Mouse (Mus musculus) stomach, embryonic 15.5 days (tissue): ENCODE results near the gene Irf8. TPM values are rescaled to one million over a fixed set of nuclear protein-coding genes. Genes with fewer than 3 reads are reported as not detected.

Source experiments
- ATAC-seq: fragments of 200-750 bp; cut with Nextera tagmentation; 2 replicates; pipeline ENCODE4 v1.8.0; 2017; ENCODE audit warnings: low read depth, moderate number of reproducible peaks, moderate TSS enrichment; ENCODE audit not compliant: insufficient read depth, low FRiP score
- H3K27ac ChIP-seq: fragments of 300-500 bp; sonication (generic); 2 replicates; pipeline ENCODE4 v1.5.1; 2015; ENCODE audit warnings: mild to moderate bottlenecking, inconsistent platforms
- H3K27me3 ChIP-seq: fragments of 300-500 bp; sonication (generic); replicated peaks from 2 replicates; pipeline ENCODE4 v1.6.1; 2015; ENCODE audit warnings: inconsistent platforms
- H3K36me3 ChIP-seq: fragments of 300-500 bp; sonication (generic); 2 replicates; pipeline ENCODE4 v1.6.1; 2015; ENCODE audit warnings: inconsistent platforms
- H3K4me1 ChIP-seq: fragments of 300-500 bp; sonication (generic); 2 replicates; pipeline ENCODE4 v1.6.1; 2015; ENCODE audit warnings: inconsistent platforms
- H3K4me2 ChIP-seq: fragments of 300-500 bp; sonication (generic); 2 replicates; pipeline ENCODE4 v1.6.1; 2015; ENCODE audit warnings: mild to moderate bottlenecking, inconsistent platforms
- H3K4me3 ChIP-seq: fragments of 300-500 bp; sonication (generic); replicated peaks from 2 replicates; pipeline ENCODE4 v1.5.1; 2015; ENCODE audit warnings: inconsistent platforms
- H3K9ac ChIP-seq: fragments of 300-500 bp; sonication (generic); 2 replicates; pipeline ENCODE4 v1.6.1; 2015; ENCODE audit warnings: inconsistent platforms
- H3K9me3 ChIP-seq: fragments of 300-500 bp; sonication (generic); 2 replicates; pipeline ENCODE4 v1.6.1; 2016; ENCODE audit warnings: inconsistent platforms
- WGBS: fragments of 180-500 bp; shearing (Covaris S2); methylation state at CpG from one replicate; pipeline ENCODE4 v1.1.7; 2015; 5-methylcytosine and 5-hydroxymethylcytosine counted together
- polyA plus RNA-seq: library from polyadenylated mRNA; unstranded; fragments of >200 nt; fragmentation: Nextera tagmentation; extraction: Ambion mirVana; gene quantifications from 2 replicates; pipeline ENCODE4 v1.2.1, GENCODE M21; 2015

The Irf8 gene
- polyA plus RNA-seq, 1 experiment from 2014 or later = 23.0 TPM

DNA sequence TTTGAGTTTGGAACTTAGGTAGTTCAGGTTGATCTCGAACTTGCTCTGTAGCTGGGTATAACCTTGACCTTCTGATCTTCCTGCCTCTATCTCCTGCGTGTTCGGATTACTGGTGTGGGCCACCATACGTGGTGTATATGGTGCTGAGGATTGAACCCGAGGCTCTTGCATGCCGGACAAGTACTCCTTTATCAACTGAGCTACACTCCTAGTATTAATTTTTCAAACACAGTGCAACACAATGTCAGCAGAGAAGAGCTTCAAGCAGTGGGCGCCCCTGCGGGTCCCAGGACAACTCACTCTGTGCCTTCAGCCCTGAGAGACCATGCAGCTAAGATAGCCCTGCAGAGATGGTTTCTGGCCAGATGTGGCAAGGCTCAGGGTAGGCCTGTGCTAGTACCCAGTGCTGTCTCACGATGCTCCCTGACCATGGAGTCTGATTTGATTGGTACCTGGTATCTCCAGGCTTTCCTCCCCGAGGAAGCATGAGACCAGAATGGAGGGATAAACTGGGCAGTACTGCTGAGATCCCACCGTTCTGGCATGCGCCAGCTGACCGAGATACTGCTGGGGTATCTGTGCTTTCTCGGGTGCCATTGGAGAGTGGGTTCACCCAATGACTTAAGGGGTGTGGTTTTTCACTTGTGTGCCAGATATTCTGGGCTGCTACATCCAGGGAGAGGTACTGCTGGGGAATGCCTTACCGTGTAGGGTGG is 5.8 kb downstream of the Irf8 start:
- Histone ChIP-seq H3K9me3 (no peaks in the 10 kb centered on the region), H3K4me3 (no peak overlapping the region), H3K4me2 (no peak overlapping the region), H3K4me1 (peaks cover 29% of the 10 kb centered on the region), H3K9ac (no peak overlapping the region), H3K36me3 (no peaks in the 10 kb centered on the region), H3K27me3 (0 out of 2 replicates have a peak, but pooled peaks cover 7% of the 10 kb centered on the region), H3K27ac (no peak overlapping the region)
- ATAC-seq = no peak
- 89% methylated on average over 15 of the region's 15 CpGs for WGBS

DNA sequence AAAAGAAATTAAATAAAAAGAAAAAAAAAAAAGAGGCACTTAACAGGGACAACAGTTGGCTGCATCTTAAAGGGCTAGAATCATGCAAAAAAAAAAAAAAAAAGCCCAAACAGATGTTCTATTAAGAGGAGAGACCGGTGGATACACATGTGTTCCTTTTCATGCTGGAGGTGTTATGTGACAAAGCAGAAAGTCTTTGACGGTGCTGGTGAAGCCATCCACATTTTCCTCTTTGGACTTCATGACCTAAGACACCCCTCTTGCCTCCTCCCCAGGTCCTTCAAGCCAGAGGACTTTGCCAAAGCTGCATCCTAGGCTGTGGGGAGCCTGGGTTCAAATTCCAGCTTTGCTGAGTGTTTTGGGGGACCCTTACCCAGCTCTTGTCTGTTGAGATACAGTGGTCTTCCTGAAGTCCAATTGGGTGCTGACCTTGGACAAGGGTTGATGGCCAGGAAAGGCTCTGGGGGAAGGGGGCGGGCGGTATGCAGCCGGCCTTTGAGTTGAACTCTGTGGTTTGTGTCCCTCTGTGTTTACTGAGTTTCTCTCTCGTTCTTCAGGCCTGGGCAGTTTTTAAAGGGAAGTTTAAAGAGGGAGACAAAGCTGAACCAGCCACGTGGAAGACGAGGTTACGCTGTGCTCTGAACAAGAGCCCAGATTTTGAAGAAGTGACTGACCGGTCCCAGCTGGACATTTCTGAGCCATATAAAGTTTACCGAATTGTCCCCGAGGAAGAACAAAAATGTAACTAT is 7.2 kb downstream of the Irf8 start:
- Histone ChIP-seq H3K36me3 (no peaks in the 10 kb centered on the region), H3K4me2 (no peak overlapping the region)

DNA sequence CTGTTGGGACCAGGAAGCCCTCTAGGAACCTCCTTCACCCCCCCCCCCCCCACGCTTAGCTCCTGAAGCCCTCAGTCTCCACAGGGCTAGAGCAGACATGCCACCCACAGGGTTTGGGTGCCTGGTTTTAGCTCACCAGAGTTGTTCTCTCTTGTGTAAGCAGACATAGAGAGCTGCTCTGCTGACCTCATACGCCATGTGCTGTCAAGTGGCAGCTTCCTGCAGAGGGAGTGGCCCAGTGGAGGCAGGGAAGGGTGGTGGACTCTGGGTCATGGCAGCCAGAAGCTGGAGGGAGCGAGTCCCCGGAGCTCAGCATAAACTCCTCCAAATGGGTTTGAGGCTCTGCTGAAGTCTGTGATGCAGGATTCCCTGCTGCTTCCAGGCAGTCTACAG is 7.7 kb downstream of the Irf8 start:
- ATAC-seq = peak; percentile 36
- peaks cover 26% of the 10 kb centered on the region for H3K4me1 ChIP-seq
- H3K27me3 ChIP-seq = no peaks in the 10 kb centered on the region
- H3K9me3 ChIP-seq = no peaks in the 10 kb centered on the region
- no peak overlapping the region for H3K4me3 ChIP-seq
- peak overlapping the region; percentile 22; the same call in 1 of the 2 replicates for H3K4me2 ChIP-seq
- 43% methylated on average over 4 of the region's 4 CpGs for WGBS
- peak overlapping the region; percentile 85 for H3K27ac ChIP-seq
- H3K9ac ChIP-seq = no peak overlapping the region; the same call in 1 of the 2 replicates
- H3K36me3 ChIP-seq = no peaks in the 10 kb centered on the region

More for the DNA sequence above, 7.2 kb downstream of the Irf8 start:
- H3K4me3 ChIP-seq = no peak overlapping the region
- H3K9ac ChIP-seq = no peak overlapping the region
- H3K27ac ChIP-seq = peak overlapping the region; percentile 85
- peaks cover 26% of the 10 kb centered on the region for H3K4me1 ChIP-seq
- WGBS = 38% methylated on average over 12 of the region's 12 CpGs
- peak; percentile 27; the same call in 1 of the 2 replicates for ATAC-seq
- no peaks in the 10 kb centered on the region for H3K27me3 ChIP-seq
- no peaks in the 10 kb centered on the region for H3K9me3 ChIP-seq

DNA sequence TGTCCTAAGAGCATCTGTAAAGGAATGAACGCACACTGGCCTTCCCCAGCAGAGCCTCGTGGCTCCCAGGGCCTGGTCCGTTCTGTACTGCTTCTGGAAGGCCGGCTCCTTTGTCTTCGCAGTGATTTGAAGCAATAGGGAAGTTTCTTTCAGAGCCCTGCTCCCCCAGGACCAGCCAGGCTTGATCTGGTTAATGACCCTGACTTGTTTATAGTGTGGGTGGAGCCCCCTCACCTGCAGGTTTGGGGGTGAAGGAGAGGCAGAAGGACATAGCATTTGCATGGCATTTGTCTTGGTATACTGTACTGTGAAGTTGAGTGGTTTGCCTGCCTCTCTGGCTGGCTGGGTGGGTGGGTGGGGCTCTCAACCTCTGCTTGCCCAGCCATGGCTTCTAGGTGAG is 8.3 kb downstream of the Irf8 start:
- Histone ChIP-seq H3K27ac (peak overlapping the region; percentile 85), H3K9ac (no peak overlapping the region), H3K4me3 (no peak overlapping the region), H3K4me1 (peaks cover 26% of the 10 kb centered on the region), H3K27me3 (no peaks in the 10 kb centered on the region), H3K9me3 (no peaks in the 10 kb centered on the region), H3K36me3 (no peaks in the 10 kb centered on the region), H3K4me2 (peak overlapping the region; percentile 22; the same call in 1 of the 2 replicates)
- no peak for ATAC-seq
- 64% methylated on average over 5 of the region's 5 CpGs for WGBS

DNA sequence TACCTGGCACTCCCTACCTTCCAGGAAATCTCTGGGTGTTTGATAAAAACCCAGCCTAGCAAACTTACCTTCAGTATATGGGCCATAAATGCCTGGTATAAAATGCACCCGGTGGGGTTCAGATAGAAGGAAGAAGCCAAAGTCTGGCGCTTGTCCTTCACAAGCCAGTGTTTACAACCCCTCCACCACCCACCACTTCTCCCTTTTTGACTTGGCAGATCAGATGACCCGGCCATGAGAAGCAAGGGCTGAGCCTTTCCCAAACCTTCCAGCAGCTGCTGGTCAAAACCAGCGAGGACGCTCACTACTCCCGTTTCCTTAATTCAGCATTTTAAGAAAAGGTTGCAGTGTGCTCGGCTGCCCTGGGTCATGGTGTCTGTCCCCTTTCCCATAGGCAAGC is 9.1 kb downstream of the Irf8 start:
- no peaks in the 10 kb centered on the region for H3K9me3 ChIP-seq
- no peak overlapping the region for H3K4me3 ChIP-seq
- H3K27ac ChIP-seq = 0 out of 2 replicates have a peak overlapping the region, but pooled peaks have one; percentile 2
- H3K27me3 ChIP-seq = no peaks in the 10 kb centered on the region
- no peak for ATAC-seq
- peaks cover 22% of the 10 kb centered on the region for H3K4me1 ChIP-seq
- no peaks in the 10 kb centered on the region for H3K36me3 ChIP-seq
- no peak overlapping the region for H3K9ac ChIP-seq
- 69% methylated on average over 7 of the region's 7 CpGs for WGBS
- H3K4me2 ChIP-seq = no peak overlapping the region

DNA sequence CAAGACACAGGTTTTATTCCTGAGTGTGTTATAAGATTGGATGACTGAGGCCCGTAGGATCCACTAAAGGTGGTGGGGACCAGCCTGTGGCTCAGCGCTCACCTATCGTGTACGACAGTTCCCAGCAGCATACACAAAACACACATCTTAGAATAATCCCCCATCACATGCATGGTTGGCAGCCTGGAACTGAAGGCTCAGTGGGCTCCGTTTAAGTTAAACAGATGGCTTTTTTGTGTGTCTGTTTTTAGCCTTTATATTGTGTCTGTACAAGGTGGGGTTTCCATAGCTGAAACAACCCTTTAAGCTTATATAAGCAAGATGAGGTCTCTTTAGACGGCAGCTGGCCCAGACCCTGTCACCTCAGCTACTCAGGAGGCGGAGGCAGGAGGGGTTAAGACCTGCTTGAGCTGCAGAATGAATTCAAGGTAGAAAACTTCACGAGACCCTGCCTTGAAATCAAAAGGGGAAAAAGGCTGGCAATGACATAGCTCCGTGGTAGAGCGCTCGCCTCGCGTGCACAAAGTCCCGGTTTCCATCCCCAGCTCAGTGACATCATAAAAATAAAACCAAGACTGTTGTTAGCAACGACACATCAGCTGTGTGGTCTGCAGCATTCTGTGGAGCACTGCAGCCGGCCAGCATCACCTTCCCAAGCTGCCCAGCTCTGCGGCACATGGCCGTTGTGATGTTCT is 10.0 kb downstream of the Irf8 start:
- peaks cover 24% of the 10 kb centered on the region for H3K4me1 ChIP-seq
- H3K27ac ChIP-seq = no peak overlapping the region
- H3K36me3 ChIP-seq = no peaks in the 10 kb centered on the region
- H3K27me3 ChIP-seq = no peaks in the 10 kb centered on the region
- no peak for ATAC-seq
- H3K4me2 ChIP-seq = no peak overlapping the region
- no peaks in the 10 kb centered on the region for H3K9me3 ChIP-seq
- no peak overlapping the region for H3K9ac ChIP-seq
- H3K4me3 ChIP-seq = no peak overlapping the region
- WGBS = 71% methylated on average over 18 of the region's 18 CpGs

DNA sequence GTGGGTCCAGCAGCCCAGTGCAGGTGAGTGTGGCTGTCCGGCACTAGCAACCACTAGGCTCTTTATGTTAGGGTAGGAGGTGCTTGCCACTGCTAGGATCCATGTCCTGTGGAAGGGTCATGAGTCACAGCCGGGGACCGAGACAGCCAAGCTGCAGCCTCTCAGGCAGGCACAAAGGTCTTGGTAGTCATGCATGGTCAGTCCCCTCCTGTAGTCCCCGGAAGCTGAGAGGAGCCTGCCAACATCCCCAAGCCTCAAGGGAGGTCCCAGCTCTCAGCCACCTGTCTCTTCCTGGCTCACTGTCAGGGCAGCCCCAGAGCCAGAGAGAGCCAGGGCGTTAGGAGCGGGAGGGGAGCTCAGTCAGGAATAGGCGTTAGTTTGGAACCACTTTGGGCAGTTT is 11.1 kb downstream of the Irf8 start:
- H3K4me2 ChIP-seq = no peak overlapping the region
- WGBS = 87% methylated on average over 7 of the region's 7 CpGs
- H3K27ac ChIP-seq = no peak overlapping the region
- H3K36me3 ChIP-seq = no peaks in the 10 kb centered on the region
- H3K4me1 ChIP-seq = peaks cover 30% of the 10 kb centered on the region
- H3K9me3 ChIP-seq = no peaks in the 10 kb centered on the region
- H3K4me3 ChIP-seq = no peak overlapping the region
- H3K9ac ChIP-seq = no peak overlapping the region
- H3K27me3 ChIP-seq = no peaks in the 10 kb centered on the region
- no peak for ATAC-seq

DNA sequence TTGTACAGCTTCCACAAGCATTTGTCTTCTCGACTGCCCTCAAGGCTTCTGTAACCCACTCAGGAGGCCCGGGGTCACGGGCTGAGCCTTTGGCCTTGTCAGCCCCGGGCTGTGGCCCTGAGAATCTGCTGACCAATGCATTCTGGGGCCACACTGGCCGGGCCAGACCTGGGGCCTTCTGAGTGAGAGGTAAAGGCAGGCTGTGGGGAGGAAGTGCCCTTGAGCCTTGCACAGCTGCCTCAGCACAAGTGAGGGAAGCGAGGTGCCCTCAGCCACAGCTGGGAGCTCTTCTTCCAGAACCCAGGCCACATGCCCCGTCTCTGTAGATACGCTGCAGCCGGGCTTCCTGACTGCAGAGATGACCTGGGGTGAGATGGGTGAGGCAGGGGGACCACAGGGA is 14.5 kb downstream of the Irf8 start:
- Histone ChIP-seq H3K9ac (no peak overlapping the region), H3K27me3 (no peaks in the 10 kb centered on the region), H3K9me3 (no peaks in the 10 kb centered on the region), H3K36me3 (no peaks in the 10 kb centered on the region), H3K27ac (no peak overlapping the region), H3K4me1 (peaks cover 24% of the 10 kb centered on the region), H3K4me3 (no peak overlapping the region), H3K4me2 (no peak overlapping the region)
- WGBS = 64% methylated on average over 9 of the region's 9 CpGs
- no peak for ATAC-seq

DNA sequence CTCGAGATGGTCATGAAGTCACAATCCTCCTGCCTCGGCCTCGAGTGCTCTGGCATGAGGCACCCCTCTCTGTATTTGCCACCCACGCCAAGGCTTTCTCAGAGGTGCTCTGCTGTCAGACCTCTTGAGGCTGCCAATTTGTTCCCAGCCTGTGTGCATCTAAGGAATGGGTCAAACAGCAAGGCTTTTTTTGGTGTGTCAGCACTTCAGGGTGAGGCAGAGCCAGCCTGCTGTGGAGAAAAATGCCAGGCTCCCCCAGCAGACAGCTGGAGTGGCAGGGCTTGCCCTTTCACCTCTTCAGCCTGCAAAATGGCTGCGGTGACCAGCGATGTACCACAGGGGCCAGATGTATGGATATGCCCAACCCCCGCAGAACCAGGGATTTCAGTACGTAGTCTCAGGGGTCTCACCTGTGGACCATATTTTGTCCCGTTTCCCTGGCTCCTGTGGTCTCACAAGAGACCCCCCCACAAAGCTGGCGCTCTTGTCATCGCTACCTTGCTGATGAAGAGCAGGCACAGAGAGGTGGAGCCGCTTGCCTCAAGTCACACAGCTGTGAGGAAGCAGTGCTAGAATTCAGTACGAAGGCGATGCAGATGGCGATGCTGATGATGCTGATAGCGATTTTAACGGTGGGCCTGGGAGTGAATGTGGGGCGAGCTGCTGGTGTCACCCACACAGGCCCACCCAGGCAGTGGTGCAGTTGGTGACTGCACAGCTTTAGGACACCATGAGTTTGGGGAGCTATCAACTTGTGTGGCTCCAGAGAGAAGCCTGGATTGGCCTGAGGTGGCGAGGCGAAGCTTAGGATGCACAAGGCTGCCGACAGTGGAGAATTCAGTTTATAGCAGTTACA is 15.3 kb downstream of the Irf8 start:
- H3K4me3 ChIP-seq = no peak overlapping the region
- WGBS = 58% methylated on average over 21 of the region's 21 CpGs

DNA sequence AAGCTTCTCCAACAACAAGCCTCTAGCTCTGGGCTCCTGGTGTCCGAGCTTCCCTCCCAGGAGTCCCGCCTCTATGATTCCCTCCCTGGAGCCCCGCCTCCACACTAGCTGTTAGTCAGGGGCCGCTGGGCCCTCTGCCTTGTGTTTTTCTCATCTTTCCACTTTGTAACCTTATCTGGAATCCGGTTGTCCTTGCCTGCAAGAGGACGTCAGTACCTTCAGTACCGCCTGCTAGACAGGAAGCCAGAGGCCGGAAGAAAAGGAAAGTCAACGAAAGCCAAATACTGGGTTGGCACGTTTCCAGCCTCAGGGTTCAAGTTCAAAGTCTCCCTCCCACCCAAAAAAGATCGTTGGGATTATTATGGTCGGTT is 15.9 kb downstream of the Irf8 start:
- H3K4me3 ChIP-seq = no peak overlapping the region
- peak; percentile 74 for ATAC-seq
- 2% methylated on average over 12 of the region's 12 CpGs for WGBS

More for the DNA sequence above, 15.3 kb downstream of the Irf8 start:
- no peaks in the 10 kb centered on the region for H3K36me3 ChIP-seq
- no peak; the same call in 1 of the 2 replicates for ATAC-seq
- H3K9me3 ChIP-seq = no peaks in the 10 kb centered on the region
- peak overlapping the region; percentile 34 for H3K4me2 ChIP-seq
- peaks cover 24% of the 10 kb centered on the region for H3K4me1 ChIP-seq
- no peaks in the 10 kb centered on the region for H3K27me3 ChIP-seq
- H3K27ac ChIP-seq = peak overlapping the region; percentile 81
- no peak overlapping the region for H3K9ac ChIP-seq

DNA sequence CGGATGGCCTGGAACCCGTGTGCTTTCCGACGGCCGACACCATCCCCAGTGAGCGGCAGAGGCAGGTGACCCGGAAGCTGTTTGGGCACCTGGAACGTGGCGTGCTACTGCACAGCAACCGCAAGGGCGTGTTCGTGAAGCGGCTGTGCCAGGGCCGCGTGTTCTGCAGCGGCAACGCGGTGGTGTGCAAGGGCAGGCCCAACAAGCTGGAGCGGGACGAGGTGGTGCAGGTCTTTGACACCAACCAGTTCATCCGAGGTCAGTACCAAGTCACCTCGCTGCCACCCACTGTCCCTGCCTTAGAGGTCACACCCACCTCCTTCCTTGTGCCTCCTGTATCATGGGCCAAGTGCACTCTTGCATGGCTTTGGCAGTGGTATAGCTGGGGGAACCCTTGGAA is 17.3 kb downstream of the Irf8 start:
- Histone ChIP-seq H3K9ac (no peak overlapping the region), H3K27ac (no peak overlapping the region)

More for the DNA sequence above, 15.9 kb downstream of the Irf8 start:
- peak overlapping the region; percentile 34 for H3K4me2 ChIP-seq
- no peaks in the 10 kb centered on the region for H3K9me3 ChIP-seq
- H3K9ac ChIP-seq = no peak overlapping the region
- no peaks in the 10 kb centered on the region for H3K36me3 ChIP-seq
- H3K27me3 ChIP-seq = no peaks in the 10 kb centered on the region
- peaks cover 24% of the 10 kb centered on the region for H3K4me1 ChIP-seq
- H3K27ac ChIP-seq = peak overlapping the region; percentile 81

More for the DNA sequence above, 17.3 kb downstream of the Irf8 start:
- Histone ChIP-seq H3K4me3 (no peak overlapping the region), H3K9me3 (no peaks in the 10 kb centered on the region), H3K4me1 (peaks cover 24% of the 10 kb centered on the region), H3K36me3 (no peaks in the 10 kb centered on the region), H3K27me3 (no peaks in the 10 kb centered on the region), H3K4me2 (no peak overlapping the region)
- ATAC-seq = no peak
- WGBS = 94% methylated on average over 22 of the region's 22 CpGs
